Mouse (Mus musculus) hindbrain, embryonic 13.5 days (tissue): ENCODE results near the gene Zfp358. TPM values are rescaled to one million over a fixed set of nuclear protein-coding genes. Genes with fewer than 3 reads are reported as not detected.

Experiments used
- ATAC-seq: fragments of 200-750 bp; cut with Nextera tagmentation; 2 replicates; pipeline ENCODE4 v1.8.0; 2017; ENCODE audit warnings: moderate TSS enrichment; ENCODE audit not compliant: low FRiP score
- H3K27ac ChIP-seq: fragments of 300-500 bp; sonication (generic); 2 replicates; pipeline ENCODE4 v1.5.1; 2015; ENCODE audit warnings: inconsistent platforms, mild to moderate bottlenecking, moderate library complexity
- H3K27me3 ChIP-seq: fragments of 300-500 bp; sonication (generic); 2 replicates; pipeline ENCODE4 v1.6.1; 2015; ENCODE audit warnings: mild to moderate bottlenecking, inconsistent platforms
- H3K36me3 ChIP-seq: fragments of 300-500 bp; sonication (generic); 2 replicates; pipeline ENCODE4 v1.6.1; 2015; ENCODE audit warnings: mild to moderate bottlenecking, inconsistent platforms
- H3K4me1 ChIP-seq: fragments of 300-500 bp; sonication (generic); replicated peaks from 2 replicates; pipeline ENCODE4 v1.6.1; 2015; ENCODE audit warnings: inconsistent platforms
- H3K4me2 ChIP-seq: fragments of 300-500 bp; sonication (generic); 2 replicates; pipeline ENCODE4 v1.6.1; 2015; ENCODE audit warnings: inconsistent platforms, mild to moderate bottlenecking, moderate library complexity
- H3K4me3 ChIP-seq: fragments of 300-500 bp; sonication (generic); 2 replicates; pipeline ENCODE4 v1.5.1; 2015; ENCODE audit warnings: mild to moderate bottlenecking, inconsistent platforms
- H3K9ac ChIP-seq: fragments of 300-500 bp; sonication (generic); 2 replicates; pipeline ENCODE4 v1.6.1; 2015; ENCODE audit warnings: mild to moderate bottlenecking, inconsistent platforms
- H3K9me3 ChIP-seq: fragments of 300-500 bp; sonication (generic); 2 replicates; pipeline ENCODE4 v1.6.1; 2016; ENCODE audit warnings: inconsistent platforms
- WGBS: fragments of 180-500 bp; shearing (Covaris S2); methylation state at CpG from one replicate; pipeline ENCODE4 v1.1.7; 2015; 5-methylcytosine and 5-hydroxymethylcytosine counted together
- polyA plus RNA-seq: library from polyadenylated mRNA; unstranded; fragments of >200 nt; fragmentation: Nextera tagmentation; extraction: Ambion mirVana; gene quantifications from 2 replicates; pipeline ENCODE4 v1.2.1, GENCODE M21; 2015

Zfp358 gene
- polyA plus RNA-seq, 1 experiment from 2014 or later = 77.4 TPM

GRCm38 (mm10) chr8:3480221-3480785 lies 12.6 kb upstream of the Zfp358 start:
- H3K9me3 ChIP-seq = no peaks in the 10 kb centered on the region
- peaks cover 7% of the 10 kb centered on the region for H3K4me1 ChIP-seq
- H3K4me3 ChIP-seq = no peak overlapping the region
- H3K9ac ChIP-seq = no peak overlapping the region
- 0 out of 2 replicates have a peak, but pooled peaks cover 8% of the 10 kb centered on the region for H3K27me3 ChIP-seq
- no peak overlapping the region for H3K27ac ChIP-seq
- no peak for ATAC-seq
- H3K4me2 ChIP-seq = no peak overlapping the region
- 76% methylated on average over 4 of the region's 4 CpGs for WGBS
- no peaks in the 10 kb centered on the region for H3K36me3 ChIP-seq

- Histone ChIP-seq H3K4me2 (no peak overlapping the region), H3K9ac (no peak overlapping the region), H3K9me3 (no peaks in the 10 kb centered on the region), H3K27ac (no peak overlapping the region), H3K4me1 (no peaks in the 10 kb centered on the region), H3K4me3 (no peak overlapping the region), H3K36me3 (no peaks in the 10 kb centered on the region), H3K27me3 (0 out of 2 replicates have a peak, but pooled peaks cover 3% of the 10 kb centered on the region)
- ATAC-seq = no peak
- 62% methylated on average over 5 of the region's 5 CpGs for WGBS
These were observed 11.3 kb upstream of the Zfp358 start for GRCm38 (mm10) chr8:3481605-3482004.

DNA sequence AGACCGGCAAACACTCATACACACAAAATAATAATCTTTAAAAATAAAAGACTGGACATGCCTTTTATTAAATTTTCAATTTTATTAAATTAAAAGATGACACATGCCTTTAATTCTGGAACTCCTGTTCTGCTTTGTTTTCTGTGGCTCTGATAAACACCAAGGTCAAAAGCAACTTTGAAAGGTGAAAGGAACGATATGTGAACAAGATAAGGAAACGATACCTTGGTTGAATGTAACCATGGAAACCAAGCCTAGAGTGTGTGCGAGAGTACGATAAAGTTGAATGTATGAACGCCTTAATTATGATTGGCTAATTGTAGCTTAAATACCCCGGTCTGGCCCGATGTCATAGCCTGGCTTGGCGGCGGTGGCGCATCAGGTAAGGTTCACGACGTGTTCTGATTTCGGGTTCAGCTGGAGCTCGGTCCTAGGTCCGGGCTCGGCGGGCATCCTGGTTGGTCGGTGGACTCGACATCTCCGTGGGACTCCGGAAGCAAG lies 10.6 kb upstream of the Zfp358 start:
- Histone ChIP-seq H3K27me3 (0 out of 2 replicates have a peak, but pooled peaks cover 3% of the 10 kb centered on the region), H3K4me1 (no peaks in the 10 kb centered on the region), H3K27ac (no peak overlapping the region), H3K9ac (no peak overlapping the region), H3K36me3 (no peaks in the 10 kb centered on the region), H3K4me3 (no peak overlapping the region), H3K9me3 (no peaks in the 10 kb centered on the region), H3K4me2 (no peak overlapping the region)
- no peak for ATAC-seq
- WGBS = 91% methylated on average over 22 of the region's 22 CpGs

DNA sequence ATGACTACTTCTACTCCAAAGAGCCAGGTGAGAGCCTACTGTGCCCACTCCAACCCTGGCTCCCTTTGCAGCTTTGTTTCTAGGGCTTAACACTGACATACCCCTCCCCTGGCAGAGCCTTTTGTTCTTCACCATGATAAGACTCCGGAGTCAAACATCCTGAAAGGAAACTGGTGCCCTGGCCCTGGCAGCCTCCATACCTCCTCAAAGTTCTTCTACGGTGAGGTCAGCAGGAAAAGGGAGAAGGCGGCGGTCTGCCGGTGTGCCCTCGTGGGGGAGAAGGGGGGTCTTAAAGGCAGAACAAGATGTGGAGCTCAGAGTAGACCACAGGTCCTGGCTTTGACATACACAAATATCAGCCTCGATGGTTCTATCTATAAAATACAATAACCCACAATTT lies 9.4 kb upstream of the Zfp358 start:
- H3K27me3 ChIP-seq = 0 out of 2 replicates have a peak, but pooled peaks cover 3% of the 10 kb centered on the region
- ATAC-seq = no peak
- no peaks in the 10 kb centered on the region for H3K4me1 ChIP-seq
- H3K36me3 ChIP-seq = no peaks in the 10 kb centered on the region
- no peaks in the 10 kb centered on the region for H3K9me3 ChIP-seq
- WGBS = 84% methylated on average over 7 of the region's 7 CpGs
- no peak overlapping the region for H3K4me2 ChIP-seq
- H3K4me3 ChIP-seq = no peak overlapping the region
- H3K9ac ChIP-seq = no peak overlapping the region
- no peak overlapping the region for H3K27ac ChIP-seq

GRCm38 (mm10) chr8:3485192-3485591 lies 7.7 kb upstream of the Zfp358 start:
- Histone ChIP-seq H3K27me3 (0 out of 2 replicates have a peak, but pooled peaks cover 3% of the 10 kb centered on the region), H3K9me3 (no peaks in the 10 kb centered on the region), H3K4me1 (no peaks in the 10 kb centered on the region), H3K36me3 (no peaks in the 10 kb centered on the region), H3K27ac (no peak overlapping the region), H3K4me2 (no peak overlapping the region), H3K4me3 (no peak overlapping the region), H3K9ac (no peak overlapping the region)
- WGBS = 32% methylated on average over 5 of the region's 5 CpGs
- no peak for ATAC-seq

- H3K9me3 ChIP-seq = peaks cover 7% of the 10 kb centered on the region; the same call in 1 of the 2 replicates
- 42% methylated on average over 6 of the region's 6 CpGs for WGBS
- peak; percentile 19 for ATAC-seq
- H3K36me3 ChIP-seq = peaks cover 34% of the 10 kb centered on the region
- H3K4me3 ChIP-seq = peak overlapping the region; percentile 84
- H3K27me3 ChIP-seq = no peaks in the 10 kb centered on the region
- H3K27ac ChIP-seq = peak overlapping the region; percentile 92
- H3K4me1 ChIP-seq = peaks cover 41% of the 10 kb centered on the region
- peak overlapping the region; percentile 99 for H3K9ac ChIP-seq
- H3K4me2 ChIP-seq = peak overlapping the region; percentile 84
These were observed 889 bp downstream of the Zfp358 start for GRCm38 (mm10) chr8:3493845-3494208.

DNA sequence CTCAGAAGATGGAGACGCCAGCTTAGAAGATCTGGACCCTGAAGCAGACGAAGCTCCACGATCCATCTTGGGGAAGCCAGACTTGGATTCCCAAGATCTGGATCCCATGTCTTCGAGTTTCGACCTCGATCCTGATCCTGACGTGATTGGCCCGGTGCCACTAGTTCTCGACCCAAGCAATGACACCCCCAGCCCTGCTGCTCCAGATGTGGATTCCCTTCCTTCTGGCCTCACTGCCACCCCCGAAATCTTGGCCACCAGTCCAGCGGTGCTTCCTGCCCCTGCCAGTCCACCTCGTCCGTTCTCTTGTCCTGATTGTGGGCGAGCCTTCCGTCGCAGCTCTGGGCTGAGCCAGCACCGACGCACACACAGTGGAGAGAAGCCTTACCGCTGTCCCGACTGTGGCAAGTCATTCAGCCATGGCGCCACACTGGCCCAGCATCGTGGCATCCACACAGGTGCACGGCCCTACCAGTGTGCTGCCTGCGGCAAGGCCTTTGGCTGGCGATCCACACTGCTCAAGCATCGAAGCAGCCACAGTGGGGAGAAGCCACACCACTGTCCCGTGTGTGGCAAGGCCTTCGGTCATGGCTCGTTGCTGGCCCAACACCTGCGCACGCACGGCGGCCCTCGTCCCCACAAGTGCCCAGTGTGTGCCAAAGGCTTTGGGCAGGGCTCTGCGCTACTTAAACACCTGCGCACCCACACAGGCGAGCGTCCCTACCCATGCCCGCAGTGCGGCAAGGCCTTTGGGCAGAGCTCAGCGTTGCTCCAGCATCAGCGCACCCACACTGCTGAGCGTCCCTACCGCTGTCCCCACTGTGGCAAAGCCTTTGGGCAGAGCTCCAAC lies 2.9 kb downstream of the Zfp358 start:
- WGBS = 97% methylated on average over 44 of the region's 44 CpGs
- Histone ChIP-seq H3K4me2 (no peak overlapping the region), H3K4me1 (peaks cover 53% of the 10 kb centered on the region), H3K27me3 (no peaks in the 10 kb centered on the region), H3K27ac (no peak overlapping the region), H3K9ac (no peak overlapping the region), H3K4me3 (no peak overlapping the region), H3K36me3 (peaks cover 34% of the 10 kb centered on the region), H3K9me3 (peaks cover 7% of the 10 kb centered on the region; the same call in 1 of the 2 replicates)
- ATAC-seq = no peak

GRCm38 (mm10) chr8:3496428-3496748 lies 3.5 kb downstream of the Zfp358 start:
- peaks cover 7% of the 10 kb centered on the region; the same call in 1 of the 2 replicates for H3K9me3 ChIP-seq
- peaks cover 59% of the 10 kb centered on the region for H3K4me1 ChIP-seq
- ATAC-seq = no peak
- H3K4me3 ChIP-seq = no peak overlapping the region
- H3K27me3 ChIP-seq = no peaks in the 10 kb centered on the region
- WGBS = 91% methylated on average over 15 of the region's 15 CpGs
- no peak overlapping the region for H3K4me2 ChIP-seq
- H3K36me3 ChIP-seq = peaks cover 34% of the 10 kb centered on the region
- H3K27ac ChIP-seq = no peak overlapping the region
- H3K9ac ChIP-seq = peak overlapping the region; percentile 53; the same call in 1 of the 2 replicates

GRCm38 (mm10) chr8:3498583-3498982 lies 5.6 kb downstream of the Zfp358 start:
- 93% methylated on average over 3 of the region's 3 CpGs for WGBS
- peaks cover 7% of the 10 kb centered on the region; the same call in 1 of the 2 replicates for H3K9me3 ChIP-seq
- no peak overlapping the region for H3K27ac ChIP-seq
- no peaks in the 10 kb centered on the region for H3K27me3 ChIP-seq
- no peak overlapping the region for H3K4me3 ChIP-seq
- H3K36me3 ChIP-seq = peaks cover 34% of the 10 kb centered on the region
- no peak for ATAC-seq
- peaks cover 70% of the 10 kb centered on the region for H3K4me1 ChIP-seq
- H3K9ac ChIP-seq = no peak overlapping the region
- no peak overlapping the region for H3K4me2 ChIP-seq

DNA sequence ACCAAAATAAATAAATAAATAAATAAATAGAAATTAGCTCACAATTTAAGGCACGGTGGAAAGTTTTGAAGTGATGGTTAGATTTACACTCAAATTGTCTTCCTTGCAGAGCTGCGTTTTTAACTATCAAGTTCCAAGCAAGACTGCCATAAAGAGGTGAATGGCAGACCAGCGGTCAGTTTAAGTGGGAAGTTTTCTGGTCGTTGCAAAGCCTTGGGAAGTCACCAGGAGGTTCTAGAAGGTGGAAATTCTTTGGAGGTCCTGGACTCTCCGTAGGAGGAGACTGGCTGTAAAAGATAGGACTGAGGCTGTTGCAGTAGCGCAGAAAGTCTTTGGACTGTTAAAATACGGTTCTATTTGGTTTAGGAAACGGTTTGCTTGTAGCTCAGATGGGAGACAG lies 6.8 kb downstream of the Zfp358 start:
- Histone ChIP-seq H3K9ac (peak overlapping the region; percentile 83), H3K27me3 (no peaks in the 10 kb centered on the region), H3K4me3 (peak overlapping the region; percentile 75), H3K9me3 (peaks cover 7% of the 10 kb centered on the region; the same call in 1 of the 2 replicates), H3K27ac (peak overlapping the region; percentile 92), H3K4me1 (peaks cover 59% of the 10 kb centered on the region), H3K36me3 (peaks cover 32% of the 10 kb centered on the region), H3K4me2 (peak overlapping the region; percentile 82)
- ATAC-seq = peak; percentile 29; the same call in 1 of the 2 replicates
- WGBS = 9% methylated on average over 8 of the region's 8 CpGs

- WGBS = under 1% methylated on average over 70 of the region's 70 CpGs
- H3K4me1 ChIP-seq = peaks cover 55% of the 10 kb centered on the region
- peaks cover 7% of the 10 kb centered on the region; the same call in 1 of the 2 replicates for H3K9me3 ChIP-seq
- peak; percentile 91 for ATAC-seq
- peak within 1 kb of the TSS; percentile 75 for H3K4me3 ChIP-seq
- peak within 1 kb of the TSS; percentile 88 for H3K9ac ChIP-seq
- H3K27me3 ChIP-seq = no peaks in the 10 kb centered on the region
- H3K4me2 ChIP-seq = peak within 1 kb of the TSS; percentile 82
- peak within 1 kb of the TSS; percentile 92 for H3K27ac ChIP-seq
- H3K36me3 ChIP-seq = peaks cover 30% of the 10 kb centered on the region
These were observed 7.5 kb downstream of the Zfp358 start, which contains the start of gene Mcoln1 for GRCm38 (mm10) chr8:3500235-3501090. TSS of gene Mcoln1 (plus strand) at chr8:3500457.

DNA sequence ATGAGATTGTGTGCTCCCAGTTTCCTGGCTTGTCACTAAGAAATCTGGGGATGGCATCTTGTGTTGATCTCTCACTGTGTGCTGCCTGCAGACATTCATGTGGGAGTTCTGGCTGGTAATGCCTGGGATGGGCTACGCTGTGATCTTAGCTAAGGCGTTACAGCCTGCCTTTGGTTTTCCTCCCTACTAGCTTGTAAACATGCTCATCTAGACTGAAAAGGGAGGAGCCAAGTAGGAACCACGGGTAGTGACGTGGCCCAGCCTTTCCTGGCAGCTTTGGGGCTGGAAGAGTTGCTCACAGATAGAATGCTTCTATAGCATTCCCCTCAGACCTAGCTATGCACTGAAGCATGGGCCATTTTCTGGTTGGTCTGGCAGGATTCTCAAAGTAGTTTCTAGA lies 9.3 kb downstream of the Zfp358 start:
- Histone ChIP-seq H3K9ac (peak overlapping the region; percentile 88; the same call in 1 of the 2 replicates), H3K4me2 (no peak overlapping the region), H3K27ac (no peak overlapping the region), H3K36me3 (peaks cover 29% of the 10 kb centered on the region), H3K27me3 (no peaks in the 10 kb centered on the region), H3K9me3 (no peaks in the 10 kb centered on the region), H3K4me1 (peaks cover 40% of the 10 kb centered on the region), H3K4me3 (no peak overlapping the region)
- 82% methylated on average over 4 of the region's 4 CpGs for WGBS
- no peak for ATAC-seq
